Mouse (Mus musculus) lung, postnatal 25 days (tissue): ENCODE data around the gene Pgm2l1.
A peak's percentile ranks its signal among the peaks of the same experiment; 100 is the strongest.
"Not testable (repeated sequence)": the region's sequence is repeated elsewhere in the genome, so short reads cannot be mapped to it uniquely, and the experiment has no call there.

Experiments
- DNase-seq: peaks from one replicate; pipeline ENCODE4 v3.0.0; 2022; ENCODE audit warnings: low spot score

Gene Pgm2l1

DNA sequence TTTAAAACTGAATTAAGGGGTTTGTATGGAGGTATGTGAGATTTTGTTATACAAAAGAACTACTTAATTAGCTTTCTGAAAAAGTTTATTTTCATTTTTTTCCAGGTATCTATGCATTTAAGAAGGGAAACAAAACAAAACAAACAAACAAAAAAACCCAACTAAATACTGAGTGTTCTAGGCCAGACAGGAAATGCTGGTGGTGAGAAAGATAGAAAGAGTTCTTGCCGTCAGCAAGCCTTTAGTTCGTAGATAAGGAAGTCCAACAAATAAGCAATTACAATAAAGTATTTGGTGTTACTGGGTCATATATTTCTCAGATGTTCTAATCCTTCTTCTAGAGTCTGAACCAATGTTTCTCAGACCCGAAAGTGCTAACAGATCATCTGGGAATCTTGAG is 1.8 kb downstream of the Pgm2l1 start:
- DNase-seq, result no peak

DNA sequence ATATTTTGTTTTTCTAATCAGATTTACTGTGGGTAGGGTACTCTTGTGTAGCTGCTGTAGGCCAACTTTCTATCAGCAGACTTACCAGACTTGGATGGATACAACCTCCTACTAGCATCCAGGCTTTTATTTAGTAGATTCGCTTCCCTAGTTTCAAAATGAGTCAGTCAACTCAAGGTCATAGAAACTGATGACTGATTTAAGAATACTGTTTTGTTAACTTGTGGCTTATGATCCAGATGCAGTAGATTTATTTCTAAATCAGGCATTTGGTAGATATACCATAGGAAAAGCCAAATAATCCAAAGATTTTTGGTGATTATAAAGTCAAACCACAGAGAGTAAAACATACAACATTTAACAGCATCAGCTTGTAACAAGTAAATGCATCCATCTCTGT is 3.5 kb downstream of the Pgm2l1 start:
- no peak for DNase-seq

DNA sequence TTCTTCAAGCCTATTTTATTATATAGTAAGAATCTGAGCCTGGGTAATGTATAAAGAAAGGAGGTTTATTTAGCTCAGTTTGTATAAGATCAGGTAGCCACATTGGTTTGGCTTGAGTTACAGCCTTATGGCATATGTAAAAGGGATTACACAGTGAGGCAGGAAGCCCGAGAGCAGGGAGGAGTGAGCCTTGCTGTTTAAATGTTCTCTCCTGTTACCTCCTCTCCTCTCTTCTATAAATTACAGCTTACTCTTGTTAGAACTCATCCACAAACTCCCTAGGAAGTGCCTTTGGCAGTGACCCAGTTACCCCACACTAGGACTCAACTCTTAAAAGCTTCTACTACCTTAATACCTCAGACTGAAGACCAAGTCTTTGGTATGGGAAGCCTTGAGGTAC is 4.5 kb downstream of the Pgm2l1 start:
- DNase-seq, result no peak

DNA sequence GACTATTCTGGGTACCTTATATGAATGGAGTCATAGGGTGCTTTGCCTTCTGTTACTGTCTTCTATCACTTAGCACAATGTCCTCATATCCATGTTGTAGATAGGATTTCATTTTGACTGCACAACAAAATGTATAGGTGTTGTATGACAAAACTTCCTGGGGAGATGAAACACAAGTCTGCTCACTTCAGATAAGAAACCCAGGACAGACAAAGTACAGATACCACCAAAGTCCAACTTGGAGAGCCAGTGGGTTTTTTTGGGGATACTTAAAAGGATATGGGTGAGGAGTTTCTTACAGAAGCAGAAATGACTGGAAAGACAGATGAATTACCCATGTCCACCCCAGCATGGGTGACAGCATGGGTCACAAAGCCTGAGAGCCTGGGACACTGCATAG is 6.5 kb downstream of the Pgm2l1 start:
- no peak for DNase-seq

DNA sequence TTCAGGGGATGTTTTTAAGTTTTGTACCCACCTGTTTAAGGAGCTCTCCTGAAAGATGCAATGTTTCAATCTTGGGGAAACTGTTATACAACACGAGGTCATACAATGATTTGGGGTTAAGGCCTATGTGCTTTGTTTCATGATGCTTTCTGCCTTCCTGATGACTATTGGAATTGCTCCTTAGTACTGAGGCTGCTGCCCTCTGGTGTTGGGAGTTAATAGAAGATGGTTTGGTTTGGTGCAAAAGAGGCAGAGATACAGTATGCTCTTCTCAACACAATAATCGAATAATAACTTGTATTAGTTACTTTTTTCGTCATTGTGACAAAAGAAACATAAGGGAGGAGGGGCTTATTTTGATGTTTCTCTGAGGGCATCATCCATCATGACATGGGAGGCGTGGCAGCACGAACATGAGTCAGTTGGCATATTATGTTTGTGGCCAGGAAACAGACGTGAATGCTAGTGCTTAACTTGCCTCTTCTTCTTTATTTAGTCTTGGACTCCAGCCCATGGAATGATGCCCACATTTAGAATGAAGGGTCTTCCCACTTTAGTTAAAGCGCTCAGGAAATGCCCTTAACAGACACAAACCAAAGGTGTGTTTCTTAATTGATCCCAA is 7.2 kb downstream of the Pgm2l1 start:
- DNase-seq, result peak; percentile 55

DNA sequence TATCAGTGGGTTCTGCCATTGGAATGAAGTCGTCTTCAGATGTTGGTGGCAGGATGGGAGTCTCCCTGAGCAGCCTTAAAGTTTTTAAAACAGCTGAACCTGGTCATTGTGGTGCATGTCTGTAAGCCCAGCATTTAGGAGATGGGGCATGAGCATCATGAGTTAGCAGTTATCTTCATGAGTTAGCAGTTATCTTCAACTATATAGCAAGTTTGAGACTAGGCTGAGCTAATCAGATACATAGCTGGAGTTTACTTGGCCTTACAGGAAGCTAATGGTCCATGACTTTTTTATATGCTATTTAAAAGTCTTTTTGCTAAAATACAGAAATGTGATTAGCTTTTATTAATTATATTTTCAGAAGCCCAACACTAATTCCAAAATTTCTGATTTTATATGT is 11.1 kb downstream of the Pgm2l1 start:
- no peak for DNase-seq

DNA sequence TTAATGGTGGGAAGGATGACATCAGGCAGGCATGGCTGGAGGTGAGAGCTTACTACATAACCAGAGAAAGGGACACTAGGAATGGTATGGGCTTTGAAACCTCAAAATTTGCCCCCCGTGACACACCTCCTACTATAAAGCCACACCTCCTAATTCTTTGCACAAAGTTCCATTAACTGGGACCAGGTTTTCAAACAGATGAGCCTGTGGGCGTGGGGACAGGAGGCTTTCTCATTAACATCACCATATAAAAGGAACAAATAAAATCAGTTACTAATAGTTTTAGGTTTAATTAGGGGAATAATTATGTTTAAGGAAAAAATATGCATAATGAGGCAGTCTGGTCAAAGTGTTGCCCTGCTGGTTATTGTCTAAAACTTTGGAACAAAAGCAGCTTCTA is 13.4 kb downstream of the Pgm2l1 start:
- DNase-seq, result no peak

DNA sequence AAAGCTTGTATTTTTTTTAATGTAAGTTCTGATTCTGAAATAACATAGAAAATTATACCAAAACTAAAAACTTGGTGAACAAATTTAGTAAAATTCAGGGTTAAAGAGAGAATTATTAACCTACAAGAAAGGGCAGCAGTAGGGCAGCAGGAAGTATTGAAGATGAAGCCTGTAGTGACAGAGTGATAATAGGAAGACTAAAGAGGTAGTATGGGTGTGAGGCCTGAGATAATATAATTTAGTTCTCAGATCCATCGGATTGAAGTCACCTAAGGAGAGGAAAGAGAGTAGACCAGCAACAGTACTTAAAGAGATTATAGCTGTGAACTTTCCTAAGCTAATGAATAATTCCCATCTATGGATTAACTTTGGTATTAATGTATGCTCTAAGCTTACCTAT is 15.8 kb downstream of the Pgm2l1 start:
- DNase-seq, result no peak

DNA sequence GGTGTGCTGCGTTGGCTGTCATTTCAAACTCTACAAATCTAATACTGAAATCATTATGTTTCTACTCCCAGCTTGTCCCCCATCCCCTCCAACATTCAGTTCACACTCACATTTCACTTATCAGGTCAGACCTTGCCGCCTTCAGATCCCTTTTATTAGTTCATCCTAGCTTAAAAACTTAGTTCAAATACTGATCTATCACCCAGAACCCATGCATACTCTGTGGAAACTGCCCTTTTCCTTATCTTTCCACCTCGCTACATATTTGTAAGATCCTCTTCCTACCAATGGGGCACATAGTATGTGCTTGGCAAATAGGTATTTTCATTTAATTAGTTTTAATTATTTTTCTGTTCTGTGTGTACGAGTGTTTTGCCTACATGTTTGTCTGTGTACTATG is 17.0 kb downstream of the Pgm2l1 start:
- no peak for DNase-seq

DNA sequence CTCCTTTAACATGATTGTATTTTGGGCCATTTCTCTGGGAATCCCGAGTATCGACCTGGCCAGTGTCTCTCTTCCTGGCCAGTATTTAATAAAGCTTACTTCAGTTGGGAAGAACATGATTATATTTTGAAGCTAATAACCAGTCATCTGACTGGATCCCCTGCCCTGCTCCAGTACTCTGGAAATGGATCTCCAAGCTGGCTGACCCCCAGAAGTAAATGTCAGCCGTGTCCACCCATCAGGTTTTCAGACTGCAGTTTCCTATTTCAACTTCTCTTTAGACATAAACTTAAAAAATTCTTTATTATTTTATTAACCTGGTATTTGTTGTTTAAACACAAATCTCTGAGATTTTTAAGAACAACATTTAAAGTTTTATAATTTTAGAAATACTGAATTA is 18.0 kb downstream of the Pgm2l1 start:
- no peak for DNase-seq

DNA sequence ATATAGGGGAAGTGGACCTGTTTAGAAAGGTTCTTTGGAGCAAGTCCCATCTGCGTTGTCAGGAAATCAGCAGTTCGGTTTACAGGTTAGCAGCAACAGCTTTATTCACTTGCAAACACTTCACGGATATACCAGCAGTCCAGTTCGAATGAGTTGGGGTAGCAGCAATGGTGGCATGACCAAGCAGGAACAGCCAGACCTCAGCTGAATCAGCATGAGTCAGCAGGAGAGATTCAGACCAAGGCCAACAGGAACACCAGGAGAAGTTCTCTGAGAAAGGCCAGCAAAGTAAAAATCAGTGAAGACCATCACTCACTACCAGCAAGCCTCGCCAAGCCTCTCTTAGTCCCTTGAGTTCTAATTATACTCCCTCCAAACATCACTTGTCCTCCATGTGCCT is 23.5 kb downstream of the Pgm2l1 start:
- DNase-seq, result no peak

DNA sequence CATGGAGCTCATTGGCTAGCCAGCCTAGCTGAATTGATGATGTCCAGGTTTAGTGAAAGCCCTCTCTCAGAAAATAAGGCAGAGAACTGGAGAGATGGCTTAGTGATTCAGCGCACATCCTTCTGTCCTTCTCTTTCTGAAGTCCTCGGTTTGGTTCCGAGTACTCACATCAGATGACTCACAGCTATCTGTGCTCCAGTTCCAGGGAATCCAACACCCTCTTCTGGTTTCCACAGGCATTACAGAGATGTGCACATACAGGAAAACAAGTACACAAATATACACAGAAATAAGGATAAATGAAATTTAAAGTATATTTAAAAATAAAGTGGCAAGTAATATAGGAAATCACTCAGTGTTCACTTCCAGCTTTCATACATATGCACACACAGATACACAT is 35.2 kb downstream of the Pgm2l1 start:
- DNase-seq, result no peak

DNA sequence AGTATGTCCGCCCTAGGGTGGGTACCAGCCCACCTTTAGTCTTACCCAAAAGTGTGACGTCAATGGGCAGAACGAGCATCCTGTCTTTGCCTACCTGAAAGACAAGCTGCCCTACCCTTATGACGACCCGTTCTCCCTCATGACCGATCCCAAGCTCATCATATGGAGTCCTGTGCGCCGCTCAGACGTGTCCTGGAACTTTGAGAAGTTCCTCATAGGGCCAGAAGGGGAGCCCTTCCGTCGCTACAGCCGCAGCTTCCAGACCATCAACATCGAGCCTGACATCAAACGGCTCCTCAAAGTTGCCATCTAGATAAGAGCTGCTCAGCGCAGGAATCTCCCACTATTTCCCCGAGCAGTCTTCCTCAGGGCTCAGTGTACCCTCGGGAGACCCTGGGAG is 37.7 kb downstream of the Pgm2l1 start:
- not testable (repeated sequence) for DNase-seq

DNA sequence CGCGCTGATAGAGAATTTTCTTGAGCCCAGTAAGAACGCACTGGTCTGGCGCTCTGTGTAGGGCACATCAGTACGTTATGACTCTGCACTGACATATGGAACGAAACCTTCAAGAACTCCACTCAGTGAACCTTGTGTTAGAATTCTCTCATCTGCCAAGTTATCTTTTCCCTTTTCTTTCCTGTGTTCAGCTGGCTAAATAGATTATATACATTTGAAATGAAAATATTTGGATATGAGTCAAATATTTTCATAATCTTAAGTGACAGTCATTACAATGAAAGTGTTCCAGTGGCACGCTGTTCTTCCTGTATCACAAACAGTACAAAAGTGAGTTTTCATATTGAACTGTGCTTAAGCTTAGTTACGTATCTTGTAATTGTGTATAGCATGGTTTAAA is 45.2 kb downstream of the Pgm2l1 start:
- no peak for DNase-seq

DNA sequence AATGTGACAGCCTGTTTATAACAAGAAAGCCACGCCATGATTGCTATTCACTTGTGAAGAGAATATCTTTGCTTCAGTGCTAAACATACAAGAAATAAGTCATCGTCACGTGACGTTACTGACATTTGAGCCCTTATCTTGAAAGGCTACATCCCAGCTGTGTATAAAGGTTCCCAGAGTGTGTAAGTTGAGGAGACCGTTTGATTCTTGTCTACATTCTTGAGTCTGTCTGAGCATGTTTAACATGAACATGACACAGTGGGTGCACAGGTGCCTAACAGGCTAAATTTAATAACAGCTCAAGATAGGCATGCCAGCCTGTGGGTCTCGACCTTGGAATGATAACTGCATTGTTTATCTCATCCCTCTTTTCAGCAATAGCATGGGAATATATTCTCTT is 47.3 kb downstream of the Pgm2l1 start:
- no peak for DNase-seq

DNA sequence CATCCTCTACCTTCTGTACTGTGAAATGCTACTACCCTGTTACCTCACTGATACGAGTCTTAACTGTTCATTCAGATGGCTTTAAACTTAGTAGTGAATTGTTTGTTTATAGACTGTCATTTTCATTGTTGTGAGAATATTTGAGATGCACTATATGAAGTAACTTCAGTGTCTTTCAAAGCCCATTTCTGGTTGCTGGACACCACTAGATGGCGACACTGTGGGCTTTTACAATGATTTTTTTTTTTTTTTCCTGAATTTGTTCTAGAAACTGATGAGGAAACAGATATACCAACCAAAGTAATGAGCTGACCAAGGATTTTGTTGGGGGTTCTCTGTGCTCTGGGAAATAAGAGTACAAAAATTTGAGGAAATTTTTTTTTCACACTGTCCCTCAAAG is 49.2 kb downstream of the Pgm2l1 start:
- DNase-seq, result no peak

DNA sequence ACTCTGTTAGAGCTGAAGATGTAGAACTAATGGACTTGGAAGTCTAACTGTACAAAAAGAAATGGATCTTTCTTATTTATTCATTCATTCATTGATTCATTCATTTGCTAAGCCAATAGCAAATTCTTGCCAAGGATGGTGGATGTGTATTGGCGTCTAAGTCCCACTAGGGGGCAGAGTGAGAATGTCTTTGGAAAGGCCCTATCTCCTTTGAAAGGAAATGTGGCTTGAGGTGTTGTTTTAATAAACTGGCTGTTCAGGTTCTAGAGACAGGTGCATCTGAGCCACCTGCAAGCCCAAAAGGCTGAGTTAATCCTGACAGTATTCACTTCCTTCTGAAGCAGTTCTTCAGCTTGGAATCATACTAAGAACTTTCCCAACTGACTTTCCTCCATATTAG is 52.6 kb downstream of the Pgm2l1 start:
- DNase-seq, result peak; percentile 59

DNA sequence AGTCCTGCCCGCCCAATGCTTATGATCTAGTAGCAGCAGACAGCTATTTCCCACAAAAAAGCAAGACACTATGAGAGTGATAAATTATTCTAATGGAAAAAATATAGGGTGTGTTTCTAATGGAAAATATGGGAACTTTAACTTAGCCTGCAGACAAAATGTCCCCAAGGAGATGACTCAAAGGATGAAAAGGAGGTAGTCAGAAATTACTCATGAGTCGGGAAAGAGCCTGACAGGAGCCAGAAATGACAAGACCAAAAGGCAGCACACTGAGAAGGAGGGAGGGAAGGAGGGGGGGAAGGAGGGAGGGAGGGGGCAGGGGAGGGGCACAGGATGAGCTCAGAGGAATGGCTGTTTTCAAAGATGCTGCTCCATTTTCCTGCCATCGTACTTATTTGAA is 54.4 kb downstream of the Pgm2l1 start:
- DNase-seq, result no peak

DNA sequence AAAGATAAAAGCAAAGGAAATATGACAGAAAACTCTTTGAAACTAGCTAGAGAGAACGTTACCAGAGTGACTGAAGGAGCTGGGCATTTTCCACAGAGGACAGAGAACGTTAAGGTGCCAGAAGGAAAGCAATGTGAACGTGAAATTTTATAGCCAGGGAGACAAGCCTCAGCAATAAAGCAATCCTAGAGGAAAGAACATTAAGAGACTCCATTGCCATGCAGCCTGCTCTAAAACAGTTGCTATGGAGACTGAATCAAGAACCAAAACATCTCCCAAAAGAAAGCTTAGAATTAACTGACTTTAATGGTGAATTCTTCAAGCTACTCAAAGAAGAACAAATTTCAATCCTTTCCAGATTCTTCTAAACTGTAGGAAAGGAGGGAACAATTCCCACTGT is 56.1 kb downstream of the Pgm2l1 start:
- no peak for DNase-seq

DNA sequence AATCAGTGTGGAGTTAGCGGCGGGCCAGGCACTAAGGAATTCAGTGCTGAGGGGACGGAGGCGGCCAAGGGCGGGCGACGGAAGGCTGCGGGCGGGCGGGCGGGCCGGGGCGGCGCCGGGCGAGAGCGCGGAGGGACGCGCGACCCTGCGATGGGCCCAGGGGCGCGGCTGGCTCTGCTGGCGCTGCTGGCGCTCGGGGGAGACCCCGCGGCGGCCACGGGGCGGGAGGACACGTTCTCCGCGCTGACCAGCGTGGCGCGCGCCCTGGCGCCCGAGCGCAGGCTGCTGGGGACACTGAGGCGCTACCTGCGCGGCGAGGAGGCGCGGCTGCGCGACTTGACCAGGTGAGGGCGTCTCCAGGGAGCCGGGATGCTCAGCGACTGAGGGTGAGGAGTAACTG is 58.2 kb downstream of the Pgm2l1 start, which contains the start of gene P4ha3:
TSS of gene P4ha3 (plus strand) at position 138 of the 400 bp plus-strand sequence.
- DNase-seq, result peak; percentile 11

DNA sequence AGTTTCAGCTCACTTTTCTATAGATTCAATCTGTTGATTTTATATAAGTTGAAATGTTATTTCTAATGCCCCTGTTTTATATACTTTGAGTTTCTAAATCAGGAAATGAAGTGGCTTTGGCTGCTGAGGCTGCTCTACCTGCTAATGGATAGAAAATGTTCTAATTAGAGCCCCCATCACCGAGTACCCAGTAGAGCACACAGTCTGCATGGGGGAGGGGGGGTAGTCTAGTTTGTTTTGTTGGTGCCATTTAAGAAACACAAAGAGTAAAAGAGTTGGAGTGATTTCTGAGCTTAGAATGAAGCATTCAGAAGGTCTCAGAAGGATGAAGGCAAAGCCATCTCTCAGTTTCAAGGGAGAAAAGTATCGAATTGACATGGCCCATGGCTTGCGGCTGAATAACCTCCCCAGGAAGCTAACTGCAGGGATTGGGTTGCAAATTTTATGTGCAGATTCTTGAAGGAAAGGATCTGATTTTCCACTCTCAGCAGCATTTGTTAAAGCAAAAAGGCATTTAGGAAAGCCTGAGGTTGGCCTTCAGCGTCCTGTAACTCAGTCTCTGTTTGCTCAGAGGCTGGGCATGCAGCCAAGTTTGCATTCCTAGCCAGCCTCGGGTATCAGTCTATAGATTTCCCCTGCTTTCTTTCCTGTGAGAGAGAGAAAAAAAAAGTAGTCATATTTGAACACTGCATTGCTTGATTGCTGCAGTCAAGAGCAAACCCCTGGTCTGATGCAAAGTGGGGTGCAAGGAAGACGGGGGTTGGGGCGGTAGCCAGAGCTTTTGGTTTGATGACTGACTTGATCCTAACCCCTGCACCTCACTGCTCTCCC is 60.8 kb downstream of the Pgm2l1 start:
- peak; percentile 49 for DNase-seq

DNA sequence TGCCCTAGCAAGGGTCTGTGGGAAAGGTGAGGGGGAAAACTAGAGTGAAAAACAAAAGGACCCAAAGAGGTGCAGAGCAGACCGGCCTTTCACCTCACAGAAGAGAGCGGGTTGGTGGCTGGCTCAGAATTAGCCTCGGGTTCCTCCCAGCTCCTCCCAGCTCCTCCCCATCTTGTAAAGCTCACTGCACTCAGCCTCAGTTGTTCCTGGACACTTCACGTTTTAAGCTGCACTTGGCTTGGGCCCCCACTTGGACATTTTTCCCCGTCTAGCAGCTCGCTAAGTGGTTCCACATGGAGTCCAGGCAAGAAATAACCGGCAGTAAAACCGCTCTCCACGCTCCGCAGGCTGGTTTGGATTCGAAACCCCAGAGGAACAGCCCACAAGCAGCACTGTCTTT is 61.4 kb downstream of the Pgm2l1 start:
- peak; percentile 55 for DNase-seq

DNA sequence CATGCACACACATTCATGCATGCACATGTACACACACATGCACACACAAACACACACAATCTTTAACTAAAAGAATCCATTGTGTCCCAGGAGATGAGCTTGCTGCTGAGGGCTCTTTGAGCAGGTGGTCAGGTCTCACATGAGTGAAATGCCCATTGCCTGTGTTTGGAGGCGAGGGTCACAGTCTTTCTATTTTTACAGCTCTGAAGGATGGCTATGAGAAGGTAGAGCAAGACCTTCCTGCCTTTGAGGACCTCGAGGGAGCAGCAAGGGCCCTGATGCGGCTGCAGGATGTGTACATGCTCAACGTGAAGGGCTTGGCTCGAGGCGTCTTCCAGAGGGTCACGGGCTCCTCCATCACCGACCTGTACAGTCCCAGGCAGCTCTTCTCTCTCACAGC is 66.4 kb downstream of the Pgm2l1 start:
- DNase-seq, result no peak

DNA sequence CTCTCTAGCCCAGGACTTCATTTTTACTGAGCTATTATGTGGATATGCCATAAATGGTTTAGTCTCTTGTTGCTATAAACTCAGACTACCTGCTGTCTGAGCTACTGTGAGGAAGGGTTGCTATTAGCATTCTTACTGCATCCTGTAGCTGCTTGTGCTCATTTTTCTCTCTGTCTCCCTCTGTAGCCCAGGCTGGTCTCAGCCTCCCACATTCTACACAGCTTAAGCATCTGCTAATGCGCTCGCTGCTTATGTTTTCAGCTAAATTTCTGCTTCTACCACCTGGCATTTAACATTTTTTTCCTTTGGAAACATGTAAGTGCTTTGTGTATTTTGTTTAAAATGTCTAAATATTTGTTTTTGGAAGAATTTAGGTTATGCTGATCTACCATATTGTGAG is 68.6 kb downstream of the Pgm2l1 start:
- DNase-seq, result no peak
